Mouse (Mus musculus) liver, embryonic 11.5 days (tissue): ENCODE data around the gene Lrrc47. TPM values are rescaled to one million over a fixed set of nuclear protein-coding genes. Genes with fewer than 3 reads are reported as not detected.

ENCODE experiments used
- ATAC-seq: fragments of 200-750 bp; cut with Nextera tagmentation; replicated peaks from 2 replicates; pipeline ENCODE4 v1.8.0; 2017; ENCODE audit warnings: moderate number of reproducible peaks, mild to moderate bottlenecking, moderate TSS enrichment, moderate library complexity; ENCODE audit not compliant: low FRiP score
- DNase-seq: peaks from one replicate; pipeline ENCODE4 v3.0.0-alpha.2; 2017; ENCODE audit warnings: low spot score
- H3K27ac ChIP-seq: fragments of 300-500 bp; sonication (generic); 2 replicates; pipeline ENCODE4 v1.5.1; 2014; ENCODE audit warnings: mild to moderate bottlenecking, low read depth, low read length, control low read depth
- H3K27me3 ChIP-seq: fragments of 300-500 bp; sonication (generic); replicated peaks from 2 replicates; pipeline ENCODE4 v1.6.1; 2014; ENCODE audit warnings: low read length, mixed read lengths; ENCODE audit not compliant: control insufficient read depth, insufficient read depth
- H3K36me3 ChIP-seq: fragments of 300-500 bp; sonication (generic); 2 replicates; pipeline ENCODE4 v1.6.1; 2014; ENCODE audit warnings: mild to moderate bottlenecking, low read length, moderate library complexity, mixed read lengths; ENCODE audit not compliant: control insufficient read depth, insufficient read depth
- H3K4me1 ChIP-seq: fragments of 300-500 bp; sonication (generic); replicated peaks from 2 replicates; pipeline ENCODE4 v1.6.1; 2014; ENCODE audit warnings: low read length, mixed read lengths; ENCODE audit not compliant: control insufficient read depth, insufficient read depth
- H3K4me2 ChIP-seq: fragments of 300-500 bp; sonication (generic); 2 replicates; pipeline ENCODE4 v1.6.1; 2014; ENCODE audit warnings: mild to moderate bottlenecking, control low read depth, moderate library complexity
- H3K4me3 ChIP-seq: fragments of 300-500 bp; sonication (generic); 2 replicates; pipeline ENCODE4 v1.5.1; 2014; ENCODE audit warnings: low read depth, low read length, control low read depth
- H3K9ac ChIP-seq: fragments of 300-500 bp; sonication (generic); 2 replicates; pipeline ENCODE4 v1.6.1; 2014; ENCODE audit warnings: low read depth, low read length, control low read depth
- H3K9me3 ChIP-seq: fragments of 300-500 bp; sonication (generic); 2 replicates; pipeline ENCODE4 v1.6.1; 2016; ENCODE audit warnings: low read length, inconsistent platforms, mixed read lengths; ENCODE audit not compliant: control insufficient read depth
- WGBS: fragments of 180-500 bp; shearing (Covaris S2); extraction: QIAGEN DNeasy Blood & Tissue Kit; methylation state at CpG from one replicate; pipeline ENCODE4 v1.1.7; 2014; 5-methylcytosine and 5-hydroxymethylcytosine counted together
- polyA plus RNA-seq: library from polyadenylated mRNA; unstranded; fragments of >200 nt; fragmentation: Nextera tagmentation; extraction: Ambion mirVana; gene quantifications from 2 replicates; pipeline ENCODE4 v1.2.1, GENCODE M21; 2014

Lrrc47 gene
- 20.3 and 22.5 TPM in 2 replicates for polyA plus RNA-seq

GRCm38 (mm10) chr4:154011646-154012089 lies at the start of gene Lrrc47:
Gene Lrrc47 (plus strand): TSS chr4:154011731.
- under 1% methylated on average over 52 of the region's 59 CpGs for WGBS
- peak; percentile 82 for DNase-seq
- peaks cover 21% of the 10 kb centered on the region for H3K36me3 ChIP-seq
- no peaks in the 10 kb centered on the region for H3K9me3 ChIP-seq
- peak within 1 kb of the TSS; percentile 98 for H3K4me2 ChIP-seq
- peak within 1 kb of the TSS; percentile 100 for H3K4me3 ChIP-seq
- H3K4me1 ChIP-seq = peaks cover 17% of the 10 kb centered on the region
- peak within 1 kb of the TSS; percentile 95 for H3K9ac ChIP-seq
- no peaks in the 10 kb centered on the region for H3K27me3 ChIP-seq
- H3K27ac ChIP-seq = peak within 1 kb of the TSS; percentile 64
- ATAC-seq = peak; percentile 90

GRCm38 (mm10) chr4:153962631-153963030 lies 48.9 kb upstream of the Lrrc47 start:
- H3K4me3 ChIP-seq = no peak overlapping the region
- H3K9ac ChIP-seq = no peak overlapping the region
- 84% methylated on average over 7 of the region's 7 CpGs for WGBS
- H3K9me3 ChIP-seq = no peaks in the 10 kb centered on the region
- H3K4me1 ChIP-seq = peaks cover 10% of the 10 kb centered on the region
- no peak overlapping the region for H3K27ac ChIP-seq
- peaks cover 11% of the 10 kb centered on the region; the same call in 1 of the 2 replicates for H3K36me3 ChIP-seq
- DNase-seq (no peak), ATAC-seq (no peak)
- no peak overlapping the region for H3K4me2 ChIP-seq
- H3K27me3 ChIP-seq = no peaks in the 10 kb centered on the region

GRCm38 (mm10) chr4:153966651-153967050 lies 44.9 kb upstream of the Lrrc47 start:
- H3K27ac ChIP-seq = no peak overlapping the region
- 92% methylated on average over 5 of the region's 5 CpGs for WGBS
- H3K4me3 ChIP-seq = no peak overlapping the region
- no peak for ATAC-seq
- H3K36me3 ChIP-seq = peaks cover 14% of the 10 kb centered on the region; the same call in 1 of the 2 replicates
- H3K4me1 ChIP-seq = no peaks in the 10 kb centered on the region
- H3K27me3 ChIP-seq = no peaks in the 10 kb centered on the region
- H3K4me2 ChIP-seq = no peak overlapping the region
- no peak for DNase-seq
- no peak overlapping the region for H3K9ac ChIP-seq
- H3K9me3 ChIP-seq = no peaks in the 10 kb centered on the region

- ATAC-seq = no peak
- no peaks in the 10 kb centered on the region for H3K27me3 ChIP-seq
- no peak overlapping the region for H3K4me2 ChIP-seq
- DNase-seq = no peak
- H3K36me3 ChIP-seq = peaks cover 10% of the 10 kb centered on the region; the same call in 1 of the 2 replicates
- H3K4me3 ChIP-seq = no peak overlapping the region
- no peak overlapping the region for H3K9ac ChIP-seq
- H3K27ac ChIP-seq = no peak overlapping the region
- H3K9me3 ChIP-seq = no peaks in the 10 kb centered on the region
- 82% methylated on average over 2 of the region's 2 CpGs for WGBS
- no peaks in the 10 kb centered on the region for H3K4me1 ChIP-seq
These were observed 44.0 kb upstream of the Lrrc47 start for GRCm38 (mm10) chr4:153967556-153967955.

- DNase-seq (no peak), ATAC-seq (no peak)
- Histone ChIP-seq H3K9me3 (no peaks in the 10 kb centered on the region), H3K4me2 (no peak overlapping the region), H3K36me3 (peaks cover 7% of the 10 kb centered on the region; the same call in 1 of the 2 replicates), H3K4me3 (no peak overlapping the region), H3K4me1 (no peaks in the 10 kb centered on the region), H3K27me3 (no peaks in the 10 kb centered on the region), H3K9ac (no peak overlapping the region), H3K27ac (no peak overlapping the region)
- WGBS = 94% methylated on average over 2 of the region's 2 CpGs
These were observed 43.5 kb upstream of the Lrrc47 start for GRCm38 (mm10) chr4:153968063-153968462.

- DNase-seq (peak; percentile 89), ATAC-seq (peak; percentile 95)
- Histone ChIP-seq H3K36me3 (peaks cover 3% of the 10 kb centered on the region; the same call in 1 of the 2 replicates), H3K27ac (peak within 1 kb of the TSS; percentile 68), H3K4me1 (peaks cover 13% of the 10 kb centered on the region), H3K4me3 (peak within 1 kb of the TSS; percentile 96), H3K4me2 (peak within 1 kb of the TSS; percentile 85), H3K9me3 (no peaks in the 10 kb centered on the region), H3K9ac (peak within 1 kb of the TSS; percentile 90), H3K27me3 (no peaks in the 10 kb centered on the region)
- WGBS = 1% methylated on average over 68 of the region's 68 CpGs
These were observed 36.9 kb upstream of the Lrrc47 start, which contains the start of the genes Dffb and Cep104 for GRCm38 (mm10) chr4:153974431-153975291. Gene Dffb (minus strand): TSS chr4:153975126. Gene Cep104 (plus strand): TSS chr4:153975194.

GRCm38 (mm10) chr4:153975292-153975662 lies 36.3 kb upstream of the Lrrc47 start:
- H3K4me1 ChIP-seq = peaks cover 13% of the 10 kb centered on the region
- no peaks in the 10 kb centered on the region for H3K27me3 ChIP-seq
- H3K9me3 ChIP-seq = no peaks in the 10 kb centered on the region
- H3K4me2 ChIP-seq = peak overlapping the region; percentile 85
- 1% methylated on average over 33 of the region's 33 CpGs for WGBS
- H3K4me3 ChIP-seq = peak overlapping the region; percentile 96
- peak; percentile 70 for ATAC-seq
- H3K9ac ChIP-seq = peak overlapping the region; percentile 90
- DNase-seq = no peak
- peak overlapping the region; percentile 68 for H3K27ac ChIP-seq
- peaks cover 3% of the 10 kb centered on the region; the same call in 1 of the 2 replicates for H3K36me3 ChIP-seq

GRCm38 (mm10) chr4:153975768-153976167 lies 35.8 kb upstream of the Lrrc47 start:
- Histone ChIP-seq H3K27me3 (no peaks in the 10 kb centered on the region), H3K4me3 (peak overlapping the region; percentile 96), H3K4me2 (peak overlapping the region; percentile 85), H3K4me1 (peaks cover 13% of the 10 kb centered on the region), H3K27ac (no peak overlapping the region), H3K9me3 (no peaks in the 10 kb centered on the region), H3K9ac (peak overlapping the region; percentile 90), H3K36me3 (peaks cover 3% of the 10 kb centered on the region; the same call in 1 of the 2 replicates)
- DNase-seq (no peak), ATAC-seq (no peak)
- 35% methylated on average over 6 of the region's 6 CpGs for WGBS
